Comparison of ENCODE assay signal across 27 mouse cellular contexts in genomic region chr15:57097309-57097708, GRCm38 (mm10).
"Had no signal": no experiment of that assay in that cellular context is flagged by ENCODE, and none has a peak within 500 bp of the region (broad histone marks: within the 10 kb centered on the region; RNA-seq: fewer than 3 reads in every experiment).

No protein-coding gene starts in this region.

- H3K4me2 ChIP-seq: embryonic facial prominence, embryonic 12.5 days; embryonic facial prominence, embryonic 13.5 days; embryonic facial prominence, embryonic 15.5 days; forebrain, embryonic 12.5 days; forebrain, embryonic 13.5 days; forebrain, embryonic 15.5 days had no signal

- H3K27ac ChIP-seq: embryonic facial prominence, embryonic 10.5 days; embryonic facial prominence, embryonic 12.5 days; embryonic facial prominence, embryonic 13.5 days; embryonic facial prominence, embryonic 15.5 days; forebrain, embryonic 12.5 days; forebrain, embryonic 13.5 days; forebrain, embryonic 15.5 days; gastrocnemius, adult 2 months; heart, adult 2 months had no signal

- H3K4me3 ChIP-seq: embryonic facial prominence, embryonic 10.5 days; embryonic facial prominence, embryonic 12.5 days; embryonic facial prominence, embryonic 13.5 days; embryonic facial prominence, embryonic 15.5 days; erythroblast, embryonic 14.5 days; forebrain, embryonic 12.5 days; forebrain, embryonic 13.5 days; forebrain, embryonic 15.5 days; gastrocnemius, adult 2 months; heart, adult 2 months had no signal

- ATAC-seq: forebrain, embryonic 13.5 days; forebrain, embryonic 14.5 days; forebrain, embryonic 15.5 days; forebrain, embryonic 16.5 days; forebrain, postnatal 0 days had no signal

- H3K9ac ChIP-seq: embryonic facial prominence, embryonic 12.5 days; embryonic facial prominence, embryonic 13.5 days; embryonic facial prominence, embryonic 15.5 days; forebrain, embryonic 12.5 days; forebrain, embryonic 13.5 days; forebrain, embryonic 15.5 days; forebrain, postnatal 0 days had no signal

- DNase-seq: cerebellum, adult 8-10 months; cerebellum, adult 9-10 months; cerebellum, adult 9-11 months; cerebellum, postnatal 10 days; cerebellum, postnatal 14 days; cerebellum, postnatal 25 days; cerebellum, postnatal 36 days; embryo, embryonic 11 days; forebrain, postnatal 0 days; gastrocnemius, adult 2 months; gastrocnemius, postnatal 10 days; gastrocnemius, postnatal 14 days; gastrocnemius, postnatal 25 days; gastrocnemius, postnatal 36 days; heart, adult 11 months; heart, adult 18-20 months; heart, adult 2 months had no signal

- H3K4me1 ChIP-seq: embryonic facial prominence, embryonic 10.5 days; embryonic facial prominence, embryonic 12.5 days; embryonic facial prominence, embryonic 13.5 days; embryonic facial prominence, embryonic 15.5 days; forebrain, embryonic 12.5 days; forebrain, embryonic 13.5 days; forebrain, embryonic 15.5 days had no signal

- H3K9me3 ChIP-seq: embryonic facial prominence, embryonic 10.5 days; embryonic facial prominence, embryonic 13.5 days; embryonic facial prominence, embryonic 15.5 days; forebrain, embryonic 12.5 days; forebrain, embryonic 13.5 days; forebrain, embryonic 15.5 days had no signal

- H3K36me3 ChIP-seq: embryonic facial prominence, embryonic 10.5 days; embryonic facial prominence, embryonic 12.5 days; embryonic facial prominence, embryonic 13.5 days; embryonic facial prominence, embryonic 15.5 days; forebrain, embryonic 12.5 days; forebrain, embryonic 15.5 days had no signal

- H3K27me3 ChIP-seq: embryonic facial prominence, embryonic 12.5 days; embryonic facial prominence, embryonic 13.5 days; embryonic facial prominence, embryonic 15.5 days; forebrain, embryonic 12.5 days; forebrain, embryonic 13.5 days; forebrain, embryonic 15.5 days had no signal
